Mouse (Mus musculus) intestine, embryonic 16.5 days (tissue): ENCODE measurements at regions not wholly inside any gene's neighbourhood (a gene's known extent, or its start where the extent isn't known, plus 50 kb on each side); places are given as distances from the start of the nearest gene placed in this dataset.

ENCODE experiments used
- ATAC-seq: fragments of 200-750 bp; cut with Nextera tagmentation; 2 replicates; pipeline ENCODE4 v1.8.0; 2017; ENCODE audit warnings: moderate TSS enrichment, moderate library complexity
- H3K27ac ChIP-seq: fragments of 300-500 bp; sonication (generic); 2 replicates; pipeline ENCODE4 v1.5.1; 2014; ENCODE audit warnings: mild to moderate bottlenecking, low read length
- H3K27me3 ChIP-seq: fragments of 300-500 bp; sonication (generic); replicated peaks from 2 replicates; pipeline ENCODE4 v1.6.1; 2014; ENCODE audit warnings: low read length, control low read depth, mixed read lengths; ENCODE audit not compliant: control insufficient read depth, insufficient read depth
- H3K36me3 ChIP-seq: fragments of 300-500 bp; sonication (generic); 2 replicates; pipeline ENCODE4 v1.6.1; 2014; ENCODE audit warnings: low read length, control low read depth; ENCODE audit not compliant: control insufficient read depth, insufficient read depth
- H3K4me1 ChIP-seq: fragments of 300-500 bp; sonication (generic); 2 replicates; pipeline ENCODE4 v1.6.1; 2014; ENCODE audit warnings: low read length, control low read depth, mixed read lengths; ENCODE audit not compliant: control insufficient read depth, insufficient read depth
- H3K4me2 ChIP-seq: fragments of 300-500 bp; sonication (generic); 2 replicates; pipeline ENCODE4 v1.6.1; 2014; ENCODE audit warnings: low read depth, low read length, control low read depth
- H3K4me3 ChIP-seq: fragments of 300-500 bp; sonication (generic); 2 replicates; pipeline ENCODE4 v1.5.1; 2014; ENCODE audit warnings: mild to moderate bottlenecking, low read length
- H3K9ac ChIP-seq: fragments of 300-500 bp; sonication (generic); 2 replicates; pipeline ENCODE4 v1.6.1; 2014; ENCODE audit warnings: low read depth, low read length
- H3K9me3 ChIP-seq: fragments of 300-500 bp; sonication (generic); 2 replicates; pipeline ENCODE4 v1.6.1; 2016; ENCODE audit warnings: low read length, control low read depth; ENCODE audit not compliant: control insufficient read depth
- WGBS: fragments of 180-500 bp; shearing (Covaris S2); extraction: QIAGEN DNeasy Blood & Tissue Kit; methylation state at CpG from one replicate; pipeline ENCODE4 v1.1.7; 2014; 5-methylcytosine and 5-hydroxymethylcytosine counted together

- H3K9me3 ChIP-seq, result no peaks in the 10 kb centered on the region
- no peaks in the 10 kb centered on the region for H3K4me1 ChIP-seq
- H3K27ac ChIP-seq, result no peak overlapping the region
- H3K4me3 ChIP-seq, result no peak overlapping the region
- no peak overlapping the region for H3K4me2 ChIP-seq
- no peak overlapping the region for H3K9ac ChIP-seq
- no peaks in the 10 kb centered on the region for H3K36me3 ChIP-seq
- WGBS, result 89% methylated on average over 6 of the region's 6 CpGs
- ATAC-seq, result no peak
- no peaks in the 10 kb centered on the region for H3K27me3 ChIP-seq
These were observed 98.6 kb upstream of the Atg10 start for GRCm38 (mm10) chr13:91322331-91322730.

GRCm38 (mm10) chr13:91326834-91327233, 103.1 kb upstream of the Atg10 start:
- Histone ChIP-seq H3K4me2 (no peak overlapping the region), H3K27ac (no peak overlapping the region)
- WGBS, result 90% methylated on average over 3 of the region's 3 CpGs

GRCm38 (mm10) chr13:91334283-91334682, 110.5 kb upstream of the Atg10 start:
- H3K36me3 ChIP-seq, result no peaks in the 10 kb centered on the region
- H3K27me3 ChIP-seq, result no peaks in the 10 kb centered on the region
- no peaks in the 10 kb centered on the region for H3K9me3 ChIP-seq
- no peak overlapping the region for H3K9ac ChIP-seq
- no peak for ATAC-seq
- H3K4me2 ChIP-seq, result no peak overlapping the region
- no peak overlapping the region for H3K27ac ChIP-seq
- no peaks in the 10 kb centered on the region for H3K4me1 ChIP-seq
- H3K4me3 ChIP-seq, result no peak overlapping the region

More at GRCm38 (mm10) chr13:91326834-91327233, 103.1 kb upstream of the Atg10 start:
- no peak for ATAC-seq
- Histone ChIP-seq H3K9me3 (no peaks in the 10 kb centered on the region), H3K9ac (no peak overlapping the region), H3K27me3 (no peaks in the 10 kb centered on the region), H3K4me1 (no peaks in the 10 kb centered on the region), H3K36me3 (no peaks in the 10 kb centered on the region), H3K4me3 (no peak overlapping the region)

GRCm38 (mm10) chr13:91344139-91344538, 115.9 kb upstream of the Ssbp2 start:
- WGBS, result 62% methylated on average over 1 of the region's 1 CpGs
- no peaks in the 10 kb centered on the region for H3K9me3 ChIP-seq
- no peaks in the 10 kb centered on the region for H3K27me3 ChIP-seq
- no peak for ATAC-seq
- H3K4me1 ChIP-seq, result no peaks in the 10 kb centered on the region
- no peak overlapping the region for H3K27ac ChIP-seq
- H3K4me3 ChIP-seq, result no peak overlapping the region
- no peak overlapping the region for H3K4me2 ChIP-seq
- H3K36me3 ChIP-seq, result no peaks in the 10 kb centered on the region
- H3K9ac ChIP-seq, result no peak overlapping the region

- no peak for ATAC-seq
- no peaks in the 10 kb centered on the region for H3K9me3 ChIP-seq
- H3K4me2 ChIP-seq, result no peak overlapping the region
- 86% methylated on average over 12 of the region's 12 CpGs for WGBS
- no peak overlapping the region for H3K4me3 ChIP-seq
- no peaks in the 10 kb centered on the region for H3K36me3 ChIP-seq
- no peak overlapping the region for H3K9ac ChIP-seq
- H3K27me3 ChIP-seq, result no peaks in the 10 kb centered on the region
- no peaks in the 10 kb centered on the region for H3K4me1 ChIP-seq
- H3K27ac ChIP-seq, result no peak overlapping the region
These were observed 111.5 kb upstream of the Ssbp2 start for GRCm38 (mm10) chr13:91348489-91349083.

- peak; percentile 81 for ATAC-seq
- Histone ChIP-seq H3K9ac (no peak overlapping the region), H3K27ac (peak overlapping the region; percentile 61), H3K4me1 (no peaks in the 10 kb centered on the region), H3K4me3 (no peak overlapping the region), H3K27me3 (no peaks in the 10 kb centered on the region), H3K9me3 (no peaks in the 10 kb centered on the region), H3K4me2 (no peak overlapping the region), H3K36me3 (no peaks in the 10 kb centered on the region)
- WGBS, result 53% methylated on average over 8 of the region's 8 CpGs
These were observed 107.8 kb upstream of the Ssbp2 start for GRCm38 (mm10) chr13:91352311-91352710.

GRCm38 (mm10) chr13:91356516-91356915, 103.6 kb upstream of the Ssbp2 start:
- Histone ChIP-seq H3K9ac (no peak overlapping the region), H3K4me1 (no peaks in the 10 kb centered on the region), H3K27ac (no peak overlapping the region), H3K4me3 (no peak overlapping the region), H3K27me3 (no peaks in the 10 kb centered on the region), H3K36me3 (no peaks in the 10 kb centered on the region), H3K9me3 (no peaks in the 10 kb centered on the region), H3K4me2 (no peak overlapping the region)
- no peak for ATAC-seq
- 80% methylated on average over 9 of the region's 9 CpGs for WGBS

- no peak overlapping the region for H3K4me2 ChIP-seq
- no peaks in the 10 kb centered on the region for H3K27me3 ChIP-seq
- no peak overlapping the region for H3K4me3 ChIP-seq
- H3K27ac ChIP-seq, result no peak overlapping the region
- no peak overlapping the region for H3K9ac ChIP-seq
- WGBS, result 75% methylated on average over 6 of the region's 6 CpGs
- no peak for ATAC-seq
- no peaks in the 10 kb centered on the region for H3K9me3 ChIP-seq
- H3K4me1 ChIP-seq, result peaks cover 3% of the 10 kb centered on the region
- H3K36me3 ChIP-seq, result no peaks in the 10 kb centered on the region
These were observed 100.0 kb upstream of the Ssbp2 start for GRCm38 (mm10) chr13:91360121-91360520.

GRCm38 (mm10) chr13:91365270-91365952, 94.7 kb upstream of the Ssbp2 start:
- no peak overlapping the region for H3K9ac ChIP-seq
- H3K27ac ChIP-seq, result no peak overlapping the region
- no peaks in the 10 kb centered on the region for H3K9me3 ChIP-seq
- no peaks in the 10 kb centered on the region for H3K27me3 ChIP-seq
- peak; percentile 63 for ATAC-seq
- H3K4me1 ChIP-seq, result peaks cover 22% of the 10 kb centered on the region
- WGBS, result 60% methylated on average over 2 of the region's 2 CpGs
- no peak overlapping the region for H3K4me3 ChIP-seq
- no peaks in the 10 kb centered on the region for H3K36me3 ChIP-seq
- H3K4me2 ChIP-seq, result no peak overlapping the region

GRCm38 (mm10) chr13:91366540-91366939, 93.5 kb upstream of the Ssbp2 start:
- Histone ChIP-seq H3K27me3 (no peaks in the 10 kb centered on the region), H3K9me3 (no peaks in the 10 kb centered on the region), H3K36me3 (no peaks in the 10 kb centered on the region), H3K27ac (no peak overlapping the region), H3K4me2 (no peak overlapping the region), H3K4me3 (no peak overlapping the region), H3K4me1 (peaks cover 22% of the 10 kb centered on the region), H3K9ac (no peak overlapping the region)
- 61% methylated on average over 4 of the region's 4 CpGs for WGBS
- no peak for ATAC-seq
